Mouse (Mus musculus) adrenal gland, postnatal 10 days (tissue): ENCODE data around the gene Syngr1. TPM values are rescaled to one million over a fixed set of nuclear protein-coding genes. Genes with fewer than 3 reads are reported as not detected.

Experiments used
- DNase-seq: peaks from one replicate; pipeline ENCODE4 v3.0.0; 2021; ENCODE audit warnings: mixed read lengths
- total RNA-seq, 2 experiments: library from RNA; stranded (reverse); gene quantifications; 2 replicates each; pipeline ENCODE4 v1.2.3; 2021

The Syngr1 gene
- total RNA-seq, 2 experiments from 2014 or later: 30.2 to 35.0 TPM

GRCm38 (mm10) chr15:80147090-80147489 lies 56.0 kb downstream of the Syngr1 start:
- no peak for DNase-seq

GRCm38 (mm10) chr15:80147511-80147910 lies 56.4 kb downstream of the Syngr1 start:
- peak; percentile 36 for DNase-seq

- no peak for DNase-seq
These were observed 57.4 kb downstream of the Syngr1 start for GRCm38 (mm10) chr15:80148565-80148964.

- no peak for DNase-seq
These were observed 58.4 kb downstream of the Syngr1 start for GRCm38 (mm10) chr15:80149517-80149916.

GRCm38 (mm10) chr15:80152663-80153062 lies 61.5 kb downstream of the Syngr1 start:
- DNase-seq: no peak

GRCm38 (mm10) chr15:80153757-80154156 lies 62.6 kb downstream of the Syngr1 start:
- no peak for DNase-seq

- no peak for DNase-seq
These were observed 64.6 kb downstream of the Syngr1 start for GRCm38 (mm10) chr15:80155707-80156106.

- DNase-seq: no peak
These were observed 66.2 kb downstream of the Syngr1 start for GRCm38 (mm10) chr15:80157197-80157943.

- DNase-seq: no peak
These were observed 67.0 kb downstream of the Syngr1 start for GRCm38 (mm10) chr15:80158001-80158706.

GRCm38 (mm10) chr15:80158707-80159090 lies 67.6 kb downstream of the Syngr1 start:
- DNase-seq: no peak

- DNase-seq: no peak
These were observed 68.3 kb downstream of the Syngr1 start for GRCm38 (mm10) chr15:80159286-80159901.

- DNase-seq: no peak
These were observed 69.1 kb downstream of the Syngr1 start for GRCm38 (mm10) chr15:80160223-80160622.

- DNase-seq: peak; percentile 34
These were observed 69.6 kb downstream of the Syngr1 start for GRCm38 (mm10) chr15:80160726-80161125.

GRCm38 (mm10) chr15:80161199-80161598 lies 70.1 kb downstream of the Syngr1 start:
- DNase-seq: no peak

- DNase-seq: no peak
These were observed 71.3 kb downstream of the Syngr1 start for GRCm38 (mm10) chr15:80162401-80162964.

- DNase-seq: no peak
These were observed 72.1 kb downstream of the Syngr1 start for GRCm38 (mm10) chr15:80163274-80163673.

GRCm38 (mm10) chr15:80163716-80164115 lies 72.6 kb downstream of the Syngr1 start:
- DNase-seq: no peak

- no peak for DNase-seq
These were observed 74.3 kb downstream of the Syngr1 start for GRCm38 (mm10) chr15:80165396-80165795.
